Mouse (Mus musculus): ENCODE data around the gene 9530053A07Rik.
A peak's percentile ranks its signal among the peaks of the same experiment; 100 is the strongest.

9530053A07Rik gene

GRCm38 (mm10) chr7:28169489-28170422 lies 40.5 kb downstream of the 9530053A07Rik start, which contains the start of gene Fbl:
TSS of gene Fbl (plus strand) at chr7:28169710.
- DNase-seq (ENCODE audit: low spot score in 2 of 2): peak; percentile 87 to 92

- no peak for DNase-seq (ENCODE audit: low spot score in 2 of 2)
These were observed 46.1 kb downstream of the 9530053A07Rik start for GRCm38 (mm10) chr7:28175358-28175757.

- peak; percentile 98 for DNase-seq (ENCODE audit: low spot score in 2 of 2)
These were observed 50.0 kb downstream of the 9530053A07Rik start, which contains the start of gene Dyrk1b for GRCm38 (mm10) chr7:28179228-28179627. TSS of gene Dyrk1b (plus strand) at chr7:28179469.

- peak; percentile 92 to 94 for DNase-seq (ENCODE audit: low spot score in 2 of 2)
These were observed 50.6 kb downstream of the 9530053A07Rik start for GRCm38 (mm10) chr7:28179741-28180377.

- DNase-seq (ENCODE audit: low spot score in 2 of 2): no peak
These were observed 51.6 kb downstream of the 9530053A07Rik start for GRCm38 (mm10) chr7:28180890-28181289.

GRCm38 (mm10) chr7:28181376-28181775 lies 52.1 kb downstream of the 9530053A07Rik start:
- no peak for DNase-seq (ENCODE audit: low spot score in 2 of 2)

- DNase-seq (ENCODE audit: low spot score in 2 of 2): no peak
These were observed 53.1 kb downstream of the 9530053A07Rik start for GRCm38 (mm10) chr7:28182320-28182719.

GRCm38 (mm10) chr7:28185884-28186283 lies 56.6 kb downstream of the 9530053A07Rik start:
- no peak for DNase-seq (ENCODE audit: low spot score in 2 of 2)

GRCm38 (mm10) chr7:28186631-28187030 lies 57.4 kb downstream of the 9530053A07Rik start:
- no peak for DNase-seq (ENCODE audit: low spot score in 2 of 2)

- no peak for DNase-seq (ENCODE audit: low spot score in 2 of 2)
These were observed 62.2 kb downstream of the 9530053A07Rik start for GRCm38 (mm10) chr7:28191489-28191888.

GRCm38 (mm10) chr7:28191903-28192302 lies 62.6 kb downstream of the 9530053A07Rik start:
- no peak for DNase-seq (ENCODE audit: low spot score in 2 of 2)

- no peak for DNase-seq (ENCODE audit: low spot score in 2 of 2)
These were observed 66.3 kb downstream of the 9530053A07Rik start for GRCm38 (mm10) chr7:28195414-28196098.

GRCm38 (mm10) chr7:28196528-28196927 lies 67.3 kb downstream of the 9530053A07Rik start:
- DNase-seq (ENCODE audit: low spot score in 2 of 2): no peak

- no peak for DNase-seq (ENCODE audit: low spot score in 2 of 2)
These were observed 69.8 kb downstream of the 9530053A07Rik start for GRCm38 (mm10) chr7:28199054-28199453.

GRCm38 (mm10) chr7:28203207-28204108 lies 74.2 kb downstream of the 9530053A07Rik start:
- no peak for DNase-seq (ENCODE audit: low spot score in 2 of 2)

- DNase-seq (ENCODE audit: low spot score in 2 of 2): no peak
These were observed 76.9 kb downstream of the 9530053A07Rik start for GRCm38 (mm10) chr7:28206044-28206600.

- no peak for DNase-seq (ENCODE audit: low spot score in 2 of 2)
These were observed 79.2 kb downstream of the 9530053A07Rik start for GRCm38 (mm10) chr7:28208396-28208987.

- DNase-seq (ENCODE audit: low spot score in 2 of 2): peak in 1 of 2 experiments; percentile 53
These were observed 79.8 kb downstream of the 9530053A07Rik start for GRCm38 (mm10) chr7:28208988-28209508.

- no peak for DNase-seq (ENCODE audit: low spot score in 2 of 2)
These were observed 81.5 kb downstream of the 9530053A07Rik start for GRCm38 (mm10) chr7:28210731-28211130.

GRCm38 (mm10) chr7:28214142-28214541 lies 84.9 kb downstream of the 9530053A07Rik start:
- DNase-seq (ENCODE audit: low spot score in 2 of 2): no peak
